Mouse (Mus musculus): ENCODE measurements around the gene Olfr222.

DNA sequence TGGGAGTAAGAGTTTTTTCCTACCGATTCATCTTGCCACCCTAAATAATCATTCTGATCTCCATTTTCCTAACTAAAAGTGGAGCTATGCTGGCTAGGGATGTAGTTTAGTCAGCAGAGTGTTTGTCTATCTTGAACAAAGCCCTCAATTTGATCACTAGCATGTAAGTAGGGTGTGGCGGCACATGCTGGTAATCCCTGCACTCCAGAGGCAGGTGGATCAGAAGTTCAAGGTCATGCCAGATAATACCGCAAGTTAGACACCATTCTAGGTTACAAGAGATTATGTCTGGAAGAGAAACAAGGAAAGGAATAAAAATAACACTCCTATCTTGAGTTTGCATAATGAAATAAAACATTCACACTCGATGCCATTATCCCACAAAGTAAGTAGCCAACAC lies 13.7 kb downstream of the Olfr222 start:
- TF ChIP-seq CTCF (IDR thresholded peaks at IDR 0.05; ENCODE audit: low read depth, low read length), result no peak
- TF ChIP-seq POLR2AphosphoS5 (IDR thresholded peaks at IDR 0.05; ENCODE audit: insufficient replicate concordance, low read depth, low read length), result no peak

All from G1E (cell line).